Mouse (Mus musculus): ENCODE results near the gene Lrrfip2.

Lrrfip2 gene

DNA sequence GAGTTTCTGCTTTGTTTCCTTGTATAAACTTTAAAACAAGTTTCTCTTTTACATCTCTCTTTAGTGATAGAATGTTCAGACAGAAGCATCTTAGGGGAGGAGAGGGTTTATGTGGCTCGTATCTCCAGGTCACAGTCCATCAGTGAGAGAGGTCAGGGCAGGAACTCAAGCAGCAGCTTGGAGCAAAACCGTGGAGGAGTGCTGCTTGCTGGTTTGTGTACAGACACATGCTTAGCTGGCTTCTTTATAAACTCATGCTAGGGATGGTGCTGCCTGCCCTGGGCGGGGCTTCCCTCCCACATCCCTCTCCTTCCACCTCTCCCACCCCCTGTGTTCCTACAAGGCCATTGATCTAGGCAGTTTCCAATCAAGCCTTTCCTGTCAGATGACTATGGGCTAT lies 53.0 kb downstream of the Lrrfip2 start:
- no peak for DNase-seq

DNA sequence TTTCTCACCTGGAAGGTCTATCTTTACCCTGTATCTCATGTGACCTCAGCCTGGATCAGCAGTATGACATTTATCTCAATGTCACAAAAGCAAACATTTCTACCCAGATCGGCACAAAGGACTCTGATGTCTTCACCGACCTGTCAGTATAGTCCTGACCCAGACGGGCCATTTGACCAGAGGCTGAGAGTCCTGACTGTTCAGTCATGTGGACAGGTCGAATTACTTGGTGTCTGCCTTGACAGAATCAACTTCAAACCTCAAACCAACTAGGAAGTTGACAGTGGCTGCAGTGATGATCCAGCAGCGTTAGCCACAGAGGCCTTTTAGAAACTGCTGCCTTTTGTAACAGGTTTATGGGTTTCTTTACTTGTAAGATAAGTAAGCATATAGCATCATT lies 56.7 kb downstream of the Lrrfip2 start:
- no peak for DNase-seq

DNA sequence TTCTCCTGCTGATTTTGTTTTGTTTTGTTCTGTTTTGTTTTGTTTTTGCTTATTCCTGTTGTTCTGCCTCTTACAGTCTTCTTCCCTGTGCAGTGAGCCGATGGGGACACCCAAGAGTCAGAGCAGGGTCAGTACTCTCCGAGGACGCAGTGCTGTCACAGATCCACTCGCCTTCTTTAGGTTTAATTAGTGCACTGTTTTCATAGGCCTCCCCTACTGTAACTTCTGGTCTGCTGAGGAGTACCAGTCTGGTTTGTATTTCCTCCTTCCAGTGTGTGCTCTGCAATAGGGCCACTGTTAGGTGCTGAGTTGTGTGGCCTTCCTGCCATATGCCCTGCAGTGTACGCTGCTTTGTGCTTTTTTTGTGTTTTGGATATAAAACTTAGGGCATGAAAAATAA lies 61.6 kb downstream of the Lrrfip2 start:
- DNase-seq, result no peak

DNA sequence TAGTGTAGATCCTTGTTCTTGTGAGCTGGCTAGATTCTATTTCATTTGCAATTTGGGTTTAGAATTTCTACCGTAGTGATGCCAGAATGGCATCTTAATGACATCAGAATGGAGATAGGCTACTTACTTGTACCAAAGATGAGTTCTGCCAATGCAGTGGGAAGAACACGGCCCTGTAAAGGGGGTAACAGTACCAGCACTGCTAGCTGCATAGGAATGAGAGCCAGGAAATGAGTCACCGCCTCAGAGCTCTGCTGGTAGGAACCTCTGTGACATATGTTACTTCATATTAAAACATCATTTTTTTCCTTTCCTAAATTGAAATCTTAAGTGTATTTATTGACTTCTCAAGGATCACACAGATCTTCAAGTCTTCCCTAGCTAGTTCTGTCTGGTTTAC lies 64.8 kb downstream of the Lrrfip2 start:
- DNase-seq, result peak in 1 of 2 experiments; percentile 31

DNA sequence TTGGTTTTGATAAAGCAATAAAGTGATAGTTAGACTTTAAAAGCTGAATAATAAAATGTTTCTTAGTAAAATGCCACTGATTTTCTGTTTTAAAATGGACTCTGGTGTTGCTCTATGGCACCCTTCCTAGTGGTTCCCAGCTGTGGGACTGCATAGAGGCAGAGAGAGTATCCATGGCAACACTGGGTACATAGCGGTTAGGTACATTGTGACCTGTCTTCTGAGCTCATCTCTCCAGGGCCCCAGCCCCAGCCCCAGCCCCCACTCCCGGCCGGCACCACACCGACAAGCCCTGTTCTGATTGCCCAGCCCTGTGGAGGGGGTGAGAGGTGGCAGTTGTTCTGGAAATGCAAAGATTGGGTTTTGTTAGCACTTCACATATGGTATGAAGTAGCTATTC lies 67.5 kb downstream of the Lrrfip2 start:
- DNase-seq, result no peak

DNA sequence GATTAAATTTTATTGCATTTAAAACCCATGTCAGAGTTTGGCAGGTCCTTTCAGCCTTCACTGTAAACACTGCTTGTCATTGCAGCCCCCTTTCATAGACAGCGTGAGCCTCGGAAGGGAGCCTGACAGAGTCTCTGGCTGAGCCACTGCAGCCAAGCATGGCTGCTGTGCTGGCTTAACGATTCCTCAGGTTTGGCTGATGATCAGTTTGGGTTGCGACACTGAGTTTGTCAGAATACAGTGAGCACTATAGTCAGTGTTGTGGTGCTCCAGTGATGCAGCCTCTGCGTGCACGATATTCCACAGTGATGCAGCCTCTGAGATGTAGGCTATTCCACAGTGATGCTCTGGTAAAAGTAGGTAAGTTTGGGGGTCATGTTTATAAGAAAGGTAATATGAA lies 69.5 kb downstream of the Lrrfip2 start:
- no peak for DNase-seq

DNA sequence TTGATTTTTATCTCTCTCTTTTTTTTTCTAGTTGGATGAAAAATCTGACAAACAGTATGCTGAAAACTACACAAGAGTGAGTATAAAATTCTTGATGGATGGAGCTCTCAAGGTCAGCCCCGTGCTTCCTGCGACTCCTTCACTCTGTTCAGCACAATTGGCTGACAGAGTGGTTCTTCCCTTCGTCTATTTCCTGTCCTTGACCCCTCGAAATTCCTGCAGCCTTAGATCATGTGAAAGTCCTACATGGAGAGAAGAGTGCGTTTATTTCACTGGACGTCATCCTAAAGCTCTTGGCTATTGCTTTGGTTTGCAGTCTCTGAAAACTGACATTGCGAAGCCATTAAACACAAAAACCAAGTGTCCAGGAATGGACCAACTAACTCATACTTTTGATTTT lies 71.3 kb downstream of the Lrrfip2 start:
- DNase-seq, result no peak

DNA sequence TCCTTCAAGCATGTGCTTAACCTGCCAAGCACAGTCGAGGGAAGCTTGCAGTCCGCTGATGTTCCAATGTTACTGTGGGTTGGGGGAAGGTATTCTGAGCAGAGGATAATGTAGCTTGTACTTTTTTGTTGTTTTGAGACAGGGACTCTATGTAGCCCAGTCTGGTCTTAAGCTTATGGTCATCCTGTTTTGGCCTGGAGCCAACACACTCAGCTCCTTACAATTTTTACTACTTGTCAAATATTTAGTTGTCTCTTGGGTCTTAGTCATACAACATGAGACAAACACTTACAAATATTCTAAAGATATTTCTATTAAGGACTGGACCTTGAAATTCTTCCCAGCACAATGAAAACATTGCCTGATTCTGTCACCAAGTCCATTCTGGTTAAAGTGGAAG lies 75.8 kb downstream of the Lrrfip2 start:
- DNase-seq, result no peak

DNA sequence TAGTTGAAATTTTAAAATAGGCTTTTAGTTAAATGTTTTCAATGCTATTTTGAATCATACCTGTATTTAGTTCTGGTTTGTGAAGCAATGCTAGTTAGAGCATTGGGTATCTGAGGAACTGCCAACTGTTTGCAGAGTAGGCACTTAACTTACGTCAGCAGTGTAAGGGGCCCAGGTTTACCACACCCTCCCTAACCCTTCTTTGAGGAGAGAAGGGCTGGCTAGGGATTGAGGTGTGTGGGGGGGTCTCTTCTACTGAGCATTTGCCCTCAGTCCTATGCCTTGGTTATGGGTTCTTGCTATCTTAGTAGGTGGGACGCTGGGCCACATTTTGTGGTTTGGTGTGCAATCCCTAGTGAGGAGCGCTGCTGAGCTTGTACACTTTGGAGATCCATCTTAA lies 79.7 kb downstream of the Lrrfip2 start:
- no peak for DNase-seq

DNA sequence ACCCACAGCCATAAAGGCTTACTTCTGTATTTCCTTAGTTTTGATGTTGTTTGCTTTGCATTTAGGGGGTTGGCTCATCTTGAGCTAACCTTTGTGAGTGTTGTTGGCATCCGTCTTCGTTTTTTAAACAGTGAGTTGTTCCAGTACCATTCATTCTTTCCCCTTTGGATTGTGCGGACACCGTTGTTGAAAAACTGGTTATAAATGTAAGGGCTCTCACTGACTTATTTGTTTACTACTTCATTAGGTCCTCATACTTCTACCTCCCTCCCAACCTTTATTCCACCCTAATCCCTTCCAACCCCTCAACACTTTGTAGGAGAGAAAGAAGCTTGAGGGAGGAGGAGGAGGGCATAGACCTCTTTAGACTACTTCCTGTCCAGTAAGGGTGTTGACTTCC lies 80.3 kb downstream of the Lrrfip2 start:
- no peak for DNase-seq

DNA sequence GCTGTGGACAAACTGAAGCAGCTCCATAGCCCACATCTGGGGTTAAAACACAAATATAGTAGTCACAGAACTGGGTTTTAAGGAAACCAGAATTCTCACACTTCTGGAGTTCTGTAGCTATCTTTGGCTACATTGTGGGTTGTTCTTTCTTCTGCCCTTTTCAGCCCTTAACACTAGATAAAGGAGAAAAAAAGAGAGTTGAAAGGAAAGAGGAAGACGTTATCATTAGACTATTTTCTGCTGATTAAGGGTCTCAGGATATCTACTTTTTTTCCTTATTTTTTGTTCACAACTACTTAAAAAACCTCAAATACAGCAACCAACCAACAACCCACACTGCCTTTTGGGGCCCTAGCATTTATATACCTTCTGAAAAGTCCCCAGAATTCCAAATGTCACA lies 80.9 kb downstream of the Lrrfip2 start:
- no peak for DNase-seq

DNA sequence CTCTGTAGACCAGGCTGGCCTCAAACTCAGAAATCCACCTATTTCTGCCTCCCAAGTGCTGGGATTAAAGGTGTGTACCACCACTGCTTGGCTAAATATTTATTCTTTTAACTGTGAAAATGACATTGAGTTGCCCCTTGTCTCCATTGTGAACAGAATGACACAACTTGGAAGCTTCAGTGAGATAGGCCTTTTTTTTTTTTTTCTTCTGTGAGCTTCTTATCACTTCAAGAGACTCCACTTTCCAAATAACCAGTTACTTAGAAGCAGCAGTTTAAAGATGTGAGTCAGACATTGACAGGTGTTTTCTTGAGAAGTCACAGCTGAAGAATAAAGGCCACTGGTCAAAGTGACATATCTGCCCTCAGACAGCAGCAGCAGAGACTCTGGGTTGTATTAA lies 82.8 kb downstream of the Lrrfip2 start:
- no peak for DNase-seq

DNA sequence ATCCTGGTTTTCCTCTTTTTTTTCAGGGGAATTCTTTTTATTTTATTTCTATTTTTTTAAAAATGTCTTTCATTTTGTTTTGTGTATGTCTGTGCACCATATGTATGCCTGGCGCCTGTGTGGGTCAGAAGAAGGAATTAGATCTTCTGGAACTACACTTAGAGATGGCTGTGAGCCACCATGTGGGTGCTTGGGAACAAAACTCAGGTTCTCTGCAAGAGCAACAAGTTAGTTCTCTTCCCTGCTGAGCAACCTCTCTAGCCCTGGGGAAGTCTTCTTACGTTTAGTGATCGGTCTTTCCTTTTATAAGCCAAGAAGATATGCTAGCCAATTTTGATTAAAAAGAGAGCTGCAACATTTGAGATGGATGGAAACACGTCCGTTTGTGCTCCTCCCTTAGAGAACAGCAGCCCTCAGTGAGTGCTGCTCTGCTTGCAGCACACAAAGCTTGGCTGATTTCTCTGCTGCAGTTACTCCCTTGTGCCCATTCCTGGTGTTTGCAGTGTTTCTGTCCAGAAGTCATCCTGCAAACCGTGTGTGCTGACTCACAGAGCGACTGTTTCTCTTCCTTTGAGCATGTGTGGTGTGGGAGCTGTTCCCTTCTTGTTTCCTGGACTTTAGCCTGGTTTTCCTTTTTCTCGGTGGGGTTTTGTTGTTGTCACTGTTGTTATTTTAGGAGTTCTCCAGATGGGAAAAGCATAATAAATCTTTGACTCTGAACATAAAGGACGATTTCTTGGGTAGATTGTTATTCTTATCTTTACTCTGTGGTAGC lies 87.4 kb downstream of the Lrrfip2 start:
- DNase-seq, result no peak

DNA sequence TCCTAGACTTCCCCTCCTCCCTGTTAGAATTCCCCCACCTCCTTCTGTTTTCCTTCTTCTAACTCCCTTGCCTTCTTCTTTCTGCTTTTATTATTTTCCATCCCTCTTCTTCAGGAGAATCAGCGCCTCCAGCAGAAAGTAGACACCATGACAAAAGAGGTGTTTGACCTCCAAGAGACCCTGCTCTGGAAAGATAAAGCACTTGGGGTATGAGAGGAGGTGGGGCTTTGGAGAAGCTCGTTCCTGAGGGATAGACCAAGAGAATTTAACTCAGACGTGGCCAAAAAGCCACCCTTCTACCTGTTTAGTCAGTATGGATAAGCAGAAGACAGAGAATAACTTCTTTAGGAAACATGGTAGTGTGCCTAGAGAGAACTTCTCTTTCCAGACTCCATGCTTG lies 90.3 kb downstream of the Lrrfip2 start:
- DNase-seq, result no peak

DNA sequence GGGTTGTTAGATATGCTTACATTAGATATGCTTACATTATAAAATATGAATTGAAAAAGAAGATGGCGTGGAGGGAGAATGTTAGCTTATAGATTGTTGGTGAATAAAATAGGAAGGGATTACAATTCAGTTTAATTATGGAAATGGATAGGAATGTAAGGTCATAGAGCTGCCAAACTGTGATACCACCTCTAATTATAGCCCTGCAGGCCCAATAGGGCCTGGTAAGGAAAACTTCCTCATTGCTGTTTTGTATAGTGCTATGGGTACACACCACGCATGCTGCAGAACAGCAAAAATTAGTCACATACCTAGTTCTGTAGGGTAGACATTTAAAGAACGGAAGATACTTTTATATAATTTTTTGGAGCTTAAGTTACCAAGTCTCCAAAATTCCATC lies 90.8 kb downstream of the Lrrfip2 start:
- DNase-seq, result no peak

DNA sequence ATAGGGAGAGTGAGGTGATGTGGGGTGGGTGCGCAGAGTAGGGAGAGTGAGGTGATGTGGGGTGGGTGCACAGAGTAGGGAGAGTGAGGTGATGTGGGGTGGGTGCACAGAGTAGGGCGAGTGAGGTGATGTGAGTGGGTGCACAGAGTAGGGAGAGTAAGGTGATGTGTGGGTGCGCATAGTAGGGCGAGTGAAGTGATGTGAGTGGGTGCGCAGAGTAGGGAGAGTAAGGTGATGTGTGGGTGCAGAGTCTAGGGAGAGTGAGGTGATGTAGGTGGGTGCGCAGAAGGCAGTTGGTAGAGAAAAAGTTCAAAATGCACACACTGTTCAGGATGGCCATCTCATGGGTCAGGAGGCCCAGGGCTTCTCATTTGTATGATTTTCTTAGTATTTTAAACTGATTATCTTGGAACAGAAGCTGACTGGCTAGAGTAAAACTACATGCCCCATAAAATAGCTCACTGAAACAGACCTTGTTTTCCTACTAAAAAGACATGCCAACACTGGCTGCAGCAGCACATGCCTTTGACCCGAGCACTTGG lies 91.8 kb downstream of the Lrrfip2 start:
- no peak for DNase-seq

DNA sequence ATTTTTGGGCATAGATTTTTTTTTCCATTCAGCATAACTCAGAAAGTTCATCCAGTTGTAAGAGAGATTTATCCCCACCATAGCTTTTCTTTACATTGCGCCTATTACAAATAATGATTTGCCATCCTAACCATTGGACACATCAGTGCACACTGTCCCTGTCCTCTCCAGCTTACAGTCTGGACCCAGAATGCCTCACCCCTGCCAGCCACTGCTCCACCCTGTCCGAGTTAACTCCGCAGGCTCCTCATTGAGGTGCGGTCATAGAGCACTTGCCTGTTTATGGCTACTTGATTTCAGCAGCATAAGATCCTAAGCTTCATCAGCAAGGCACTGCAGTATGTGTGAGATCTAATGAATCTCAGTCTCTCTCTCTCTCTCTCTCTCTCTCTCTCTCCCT lies 93.0 kb downstream of the Lrrfip2 start:
- DNase-seq, result no peak

DNA sequence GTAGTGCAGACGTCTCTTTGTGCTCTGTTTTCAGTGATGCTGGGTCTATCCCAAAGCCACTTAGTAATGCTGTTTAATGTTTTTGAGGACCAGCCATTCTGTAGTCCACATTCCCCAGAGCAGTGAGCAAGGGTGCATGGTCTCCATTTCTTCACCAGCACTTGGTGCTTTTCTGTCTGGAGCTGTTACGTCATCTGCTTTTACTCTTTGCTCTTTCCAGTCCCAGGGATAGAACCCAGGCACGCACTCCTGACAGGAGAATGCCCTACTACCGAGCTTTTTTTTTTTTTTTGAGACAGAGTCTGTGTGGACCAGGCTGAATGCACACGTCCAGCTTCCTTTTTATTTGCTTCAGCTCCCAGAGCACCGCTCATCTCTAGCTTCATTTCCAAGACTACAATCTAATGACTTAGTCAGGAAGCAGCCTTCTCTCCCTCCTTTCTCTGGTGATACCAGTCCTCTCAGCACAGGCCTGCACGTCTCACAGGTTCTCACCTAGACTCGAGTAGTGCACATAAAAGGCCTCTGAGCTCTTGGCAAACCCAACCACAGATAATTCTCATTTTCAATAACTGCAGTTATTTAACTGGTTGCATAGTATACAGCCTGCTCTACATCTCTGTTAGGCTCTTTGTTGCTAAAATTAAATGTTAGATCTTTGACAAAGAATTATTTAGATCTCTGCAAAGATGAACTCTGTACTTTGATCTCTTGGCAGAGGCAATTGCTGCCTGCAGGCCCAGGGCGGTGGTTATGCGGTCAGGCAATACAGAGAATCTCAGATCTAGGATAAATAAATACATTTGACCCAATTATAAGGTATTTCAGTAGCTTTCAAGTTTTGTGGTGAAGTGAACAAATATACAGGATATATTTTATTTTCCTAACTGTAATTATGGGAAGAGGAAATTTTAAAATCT lies 94.0 kb downstream of the Lrrfip2 start:
- no peak for DNase-seq

DNA sequence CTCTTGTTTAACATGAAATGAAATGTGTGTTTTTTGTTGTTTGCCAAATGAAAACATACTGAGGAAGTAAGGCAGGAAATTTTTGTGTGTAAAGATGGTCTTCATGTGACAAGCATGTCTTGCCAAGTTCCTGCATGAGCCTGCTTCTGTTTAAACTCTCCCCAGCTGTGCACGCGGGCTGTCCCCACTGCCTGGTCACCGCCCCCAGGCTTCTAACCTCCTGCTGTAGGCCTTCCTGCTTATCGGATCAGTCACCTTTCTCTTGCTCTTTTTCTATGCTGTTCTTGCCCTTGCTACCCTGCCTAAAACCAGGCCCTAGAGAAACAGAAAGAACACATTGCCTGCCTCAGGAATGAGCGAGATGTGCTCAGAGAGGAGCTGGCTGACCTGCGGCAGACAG lies 96.1 kb downstream of the Lrrfip2 start:
- DNase-seq, result no peak

DNA sequence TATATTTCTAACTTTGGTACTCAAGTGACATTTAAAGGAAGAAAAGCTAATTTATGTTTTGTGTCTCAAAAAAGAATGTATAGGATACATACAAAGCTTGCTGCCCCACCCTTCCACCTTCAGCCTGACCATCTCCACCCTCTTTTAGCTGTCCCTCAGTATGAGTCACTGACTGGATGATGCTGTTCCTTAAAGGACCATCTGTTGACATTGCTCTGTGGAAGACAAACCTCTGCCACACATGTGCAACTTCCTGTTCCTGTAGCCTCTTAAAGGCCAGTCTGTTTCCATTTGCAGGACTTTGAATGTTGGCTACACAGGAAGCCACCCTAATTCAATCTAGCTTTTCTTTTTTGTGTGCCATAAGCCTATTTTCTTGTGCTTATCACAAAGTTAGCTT lies 99.0 kb downstream of the Lrrfip2 start:
- DNase-seq, result no peak

DNA sequence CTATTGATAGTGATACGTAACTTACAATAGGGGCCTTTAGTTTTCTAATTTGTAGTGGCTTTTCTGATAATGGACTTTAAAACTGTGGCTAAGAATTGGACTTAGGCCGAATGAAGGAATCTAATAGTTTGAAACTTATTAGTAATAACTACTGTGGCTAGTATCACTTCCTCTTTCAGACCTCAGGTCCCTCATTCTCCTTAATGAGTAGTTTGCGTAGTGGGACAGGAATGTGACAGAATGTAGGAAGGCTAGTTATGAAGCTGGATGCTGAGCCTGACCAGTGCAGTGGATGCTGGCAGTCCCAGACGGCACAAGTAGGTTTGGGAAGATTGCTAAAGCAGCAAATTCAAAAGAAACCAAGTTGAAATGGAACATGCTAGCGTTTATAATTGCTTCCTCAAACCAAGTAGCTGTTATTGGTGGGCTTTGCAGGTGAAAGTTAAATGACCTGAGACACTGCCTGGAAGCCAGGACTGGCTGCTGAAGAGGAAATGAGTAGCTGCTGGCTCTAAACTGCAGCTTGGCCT lies 103.2 kb downstream of the Lrrfip2 start:
- no peak for DNase-seq

DNA sequence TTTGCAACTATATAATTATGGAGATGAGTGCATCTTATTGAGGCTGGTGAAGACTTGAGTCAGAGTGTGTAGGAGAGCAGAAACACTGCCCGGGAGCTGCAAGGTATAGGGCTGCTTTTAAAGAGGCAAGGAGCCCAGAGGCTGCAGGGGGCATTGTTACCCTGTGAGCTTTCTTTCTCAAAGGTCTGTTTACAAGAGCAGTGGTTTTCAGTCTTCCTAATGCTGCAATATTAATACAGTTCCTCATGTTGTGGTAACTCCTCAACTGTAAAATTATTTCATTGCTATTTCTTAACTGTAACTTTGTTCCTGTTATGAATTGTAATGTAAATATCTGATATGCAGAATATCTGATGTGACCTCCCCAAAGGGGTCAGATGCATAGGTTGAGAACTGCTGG lies 104.2 kb downstream of the Lrrfip2 start:
- no peak for DNase-seq

DNA sequence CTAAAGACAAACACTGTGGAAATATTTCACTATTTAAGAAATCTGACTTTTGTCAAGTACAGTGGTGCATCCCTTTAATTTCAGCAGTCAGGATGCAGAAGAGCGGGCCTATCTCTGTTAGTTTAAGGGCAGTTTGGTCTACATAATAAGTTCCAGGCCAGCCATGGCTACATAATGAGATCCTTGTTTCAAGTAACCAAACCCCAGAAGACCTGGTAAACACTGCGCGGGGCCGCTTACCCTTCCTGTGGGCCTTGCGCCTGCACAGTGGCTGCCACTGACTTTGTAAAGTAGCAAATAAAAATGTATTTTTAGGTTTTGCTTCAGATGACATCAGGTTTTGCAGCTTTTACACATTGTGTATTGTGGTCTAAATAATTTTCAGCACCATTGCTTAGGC lies 106.0 kb downstream of the Lrrfip2 start:
- no peak for DNase-seq

DNA sequence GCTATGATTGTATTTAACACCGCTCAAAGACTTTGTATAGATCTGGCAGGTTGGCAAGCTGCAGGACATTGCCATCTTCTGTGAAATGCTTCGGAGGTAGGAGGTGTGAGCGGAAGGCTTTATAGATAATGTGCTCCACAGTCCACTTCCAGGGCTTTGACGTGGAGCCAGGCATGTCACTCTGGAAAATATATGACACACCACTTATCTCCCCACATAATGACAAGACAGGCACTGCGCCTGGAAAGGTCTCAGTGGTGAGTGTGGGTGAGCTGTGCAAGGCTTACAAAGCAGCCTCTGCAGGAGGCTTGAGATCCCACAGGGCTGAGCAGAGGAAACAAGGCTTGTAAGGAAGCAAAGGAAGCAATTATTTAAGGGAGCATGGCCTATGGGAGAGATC lies 111.1 kb downstream of the Lrrfip2 start:
- DNase-seq, result no peak

Measured in cerebellum, postnatal 25 days (tissue).